Mouse (Mus musculus): Measurements from ENCODE around the gene Junb. TPM values are rescaled to one million over a fixed set of nuclear protein-coding genes. Genes with fewer than 3 reads are reported as not detected.

The Junb gene
- polyA plus RNA-seq, 1 experiment from 2014 or later, result 18.2 TPM

Small RNA genes within 50 kb of the gene (microRNA-seq; reads per million reads assigned to microRNA genes)
- not detected for gene Gm24197

Other genes with a start within 250 kb of the Junb start
- gene Nfix, start 178.4 kb downstream of the Junb start, polyA plus RNA-seq (2015; fragmentation: Nextera tagmentation; extraction: Ambion mirVana), result 2.1 and 2.8 TPM in 2 replicates
- 2.9 and 3.4 TPM in 2 replicates for gene Dand5, start 155.9 kb downstream of the Junb start, polyA plus RNA-seq (2015; fragmentation: Nextera tagmentation; extraction: Ambion mirVana)
- gene Gadd45gip1, start 147.2 kb downstream of the Junb start, polyA plus RNA-seq (2015; fragmentation: Nextera tagmentation; extraction: Ambion mirVana), result 42.4 and 44.9 TPM in 2 replicates
- gene Rad23a, start 138.1 kb downstream of the Junb start, polyA plus RNA-seq (2015; fragmentation: Nextera tagmentation; extraction: Ambion mirVana), result 293 and 323 TPM in 2 replicates
- 471 and 504 TPM in 2 replicates for gene Calr, start 131.8 kb downstream of the Junb start, polyA plus RNA-seq (2015; fragmentation: Nextera tagmentation; extraction: Ambion mirVana)
- 58.8 and 61.9 TPM in 2 replicates for gene Farsa, start 121.7 kb downstream of the Junb start, polyA plus RNA-seq (2015; fragmentation: Nextera tagmentation; extraction: Ambion mirVana)
- gene Syce2, start 106.6 kb downstream of the Junb start, polyA plus RNA-seq (2015; fragmentation: Nextera tagmentation; extraction: Ambion mirVana), result 50.1 and 55.0 TPM in 2 replicates
- gene Gcdh, start 84.8 kb downstream of the Junb start, polyA plus RNA-seq (2015; fragmentation: Nextera tagmentation; extraction: Ambion mirVana), result 55.1 and 67.9 TPM in 2 replicates
- 443 and 534 TPM in 2 replicates for gene Klf1, start 76.8 kb downstream of the Junb start, polyA plus RNA-seq (2015; fragmentation: Nextera tagmentation; extraction: Ambion mirVana)
- gene Dnase2a, start 70.2 kb downstream of the Junb start, polyA plus RNA-seq (2015; fragmentation: Nextera tagmentation; extraction: Ambion mirVana), result 11.4 and 12.7 TPM in 2 replicates
- 0.06 and 0.23 TPM in 2 replicates for gene Mast1, start 41.4 kb downstream of the Junb start, polyA plus RNA-seq (2015; fragmentation: Nextera tagmentation; extraction: Ambion mirVana)
- gene Rtbdn, start 31.7 kb downstream of the Junb start, polyA plus RNA-seq (2015; fragmentation: Nextera tagmentation; extraction: Ambion mirVana), result 0.18 and 0.40 TPM in 2 replicates
- not detected in 2 replicates for gene Gm49661, start 9.3 kb downstream of the Junb start, polyA plus RNA-seq (2015; fragmentation: Nextera tagmentation; extraction: Ambion mirVana)
- 1,960 and 2,082 TPM in 2 replicates for gene Prdx2, start 9.1 kb downstream of the Junb start, polyA plus RNA-seq (2015; fragmentation: Nextera tagmentation; extraction: Ambion mirVana)
- 101 TPM in 2 replicates for gene Rnaseh2a, start 9.0 kb downstream of the Junb start, polyA plus RNA-seq (2015; fragmentation: Nextera tagmentation; extraction: Ambion mirVana)
- gene Hook2, start 11.9 kb upstream of the Junb start, polyA plus RNA-seq (2015; fragmentation: Nextera tagmentation; extraction: Ambion mirVana), result 6.5 and 8.6 TPM in 2 replicates
- gene Best2, start 35.8 kb upstream of the Junb start, polyA plus RNA-seq (2015; fragmentation: Nextera tagmentation; extraction: Ambion mirVana), result not detected in 2 replicates
- gene Asna1, start 46.6 kb upstream of the Junb start, polyA plus RNA-seq (2015; fragmentation: Nextera tagmentation; extraction: Ambion mirVana), result 59.7 and 59.9 TPM in 2 replicates
- gene Trir, start 48.1 kb upstream of the Junb start, polyA plus RNA-seq (2015; fragmentation: Nextera tagmentation; extraction: Ambion mirVana), result 59.8 and 63.4 TPM in 2 replicates
- gene Tnpo2, start 58.2 kb upstream of the Junb start, polyA plus RNA-seq (2015; fragmentation: Nextera tagmentation; extraction: Ambion mirVana), result 19.3 and 20.5 TPM in 2 replicates
- 9.9 and 11.0 TPM in 2 replicates for gene Fbxw9, start 81.3 kb upstream of the Junb start, polyA plus RNA-seq (2015; fragmentation: Nextera tagmentation; extraction: Ambion mirVana)
- gene Gm5741, start 89.3 kb upstream of the Junb start, polyA plus RNA-seq (2015; fragmentation: Nextera tagmentation; extraction: Ambion mirVana), result 0.45 TPM in 1 of 2 replicates, not detected in the other
- 28.4 and 28.7 TPM in 2 replicates for gene Dhps, start 93.0 kb upstream of the Junb start, polyA plus RNA-seq (2015; fragmentation: Nextera tagmentation; extraction: Ambion mirVana)
- 55.6 and 58.5 TPM in 2 replicates for gene Wdr83os, start 102.0 kb upstream of the Junb start, polyA plus RNA-seq (2015; fragmentation: Nextera tagmentation; extraction: Ambion mirVana)
- gene Wdr83, start 102.6 kb upstream of the Junb start, polyA plus RNA-seq (2015; fragmentation: Nextera tagmentation; extraction: Ambion mirVana), result 21.6 and 26.5 TPM in 2 replicates
- 29.9 and 33.2 TPM in 2 replicates for gene Man2b1, start 104.6 kb upstream of the Junb start, polyA plus RNA-seq (2015; fragmentation: Nextera tagmentation; extraction: Ambion mirVana)
- gene Zfp791, start 144.4 kb upstream of the Junb start, polyA plus RNA-seq (2015; fragmentation: Nextera tagmentation; extraction: Ambion mirVana), result 2.1 and 2.8 TPM in 2 replicates
- gene Cks1brt, start 173.2 kb upstream of the Junb start, polyA plus RNA-seq (2015; fragmentation: Nextera tagmentation; extraction: Ambion mirVana), result not detected in 2 replicates
- not detected in 2 replicates for gene Olfr371, start 247.3 kb upstream of the Junb start, polyA plus RNA-seq (2015; fragmentation: Nextera tagmentation; extraction: Ambion mirVana)